ENCODE assay signal across 8 mouse cellular contexts in genomic region chr7:3692987-3693808, GRCm38 (mm10). TPM values are rescaled to one million over a fixed set of nuclear protein-coding genes. Genes with fewer than 3 reads are reported as not detected.
DNase-seq lines count a peak whose midpoint lies in the region; ATAC-seq lines count a peak whose summit lies in the region.

TSS of gene Mboat7 (minus strand) at chr7:3693523.

- peaks cover 17% of the 10 kb centered on the region for H3K4me1 ChIP-seq in lung, embryonic 16.5 days (replicated peaks; ENCODE audit: control insufficient read depth, insufficient read depth, low read length)

- H3K4me2 ChIP-seq in lung, embryonic 16.5 days (ENCODE audit: low read depth, low read length), result peak within 1 kb of the TSS; percentile 85

- H3K27me3 ChIP-seq in lung, embryonic 16.5 days (ENCODE audit: control insufficient read depth, insufficient read depth, low read depth, low read length), result no peaks in the 10 kb centered on the region

- H3K36me3 ChIP-seq in lung, embryonic 16.5 days (ENCODE audit: control insufficient read depth, insufficient read depth, low read length), result peaks cover 16% of the 10 kb centered on the region

- peak; percentile 72 to 80 for ATAC-seq in hematopoietic stem cell, adult 5-6 weeks (replicated peaks in 1 of 2; ENCODE audit: insufficient read depth in 1 of 2, low FRiP score in 2 of 2, low TSS enrichment in 1 of 2, low read depth in 1 of 2, poor library complexity in 2 of 2, severe bottlenecking in 2 of 2)
- ATAC-seq in lung, embryonic 16.5 days (ENCODE audit: low read depth), result peak; percentile 90

- no peaks in the 10 kb centered on the region for H3K9me3 ChIP-seq in lung, embryonic 16.5 days (ENCODE audit: control insufficient read depth, low read length)

- under 1% methylated on average over 55 of the region's 55 CpGs for WGBS in lung, embryonic 16.5 days

- peak within 1 kb of the TSS; percentile 83 for H3K4me3 ChIP-seq in lung, embryonic 16.5 days (ENCODE audit: low read length)

- DNase-seq in MEL-GATA-1-ER (ENCODE audit: extremely low read depth, low read depth), result peak; percentile 94
- peak; percentile 94 for DNase-seq in cerebellum, adult 8-10 months
- peak; percentile 96 for DNase-seq in forelimb bud, embryonic 11.5 days (ENCODE audit: low read depth, low spot score)
- DNase-seq in layer of hippocampus, adult 9-10 months (ENCODE audit: low spot score), result peak; percentile 96
- DNase-seq in ovary, postnatal 10 days (ENCODE audit: low spot score), result peak; percentile 86
- DNase-seq in thymus, postnatal 10 days (ENCODE audit: low spot score in 2 of 2), result peak; percentile 96 to 99

- H3K9ac ChIP-seq in lung, embryonic 16.5 days (ENCODE audit: low read length), result peak within 1 kb of the TSS; percentile 96

- H3K27ac ChIP-seq in lung, embryonic 16.5 days (ENCODE audit: low read length), result peak within 1 kb of the TSS; percentile 98

RNA-seq across cellular contexts. Expression of gene Mboat7, which starts in this region (rescaled TPM):
- 25.3 and 28.2 TPM in 2 replicates for total RNA-seq in hematopoietic stem cell, adult 5-6 weeks (2017)
- polyA plus RNA-seq in lung, embryonic 16.5 days (2015; fragmentation: Nextera tagmentation; extraction: Ambion mirVana), result 47.0 and 51.3 TPM in 2 replicates

Comparison
In these comparisons a context has a peak if more than half of its experiments do, and no peak if none do; other contexts are left out.
1. Peak in every context shown above with its lines: DNase-seq, ATAC-seq, H3K4me3 ChIP-seq and H3K27ac ChIP-seq.